Mouse (Mus musculus): Measurements from ENCODE around the gene Idh1. TPM values are rescaled to one million over a fixed set of nuclear protein-coding genes. Genes with fewer than 3 reads are reported as not detected.

The Idh1 gene
- polyA plus RNA-seq, 1 experiment from 2014 or later, result 436 TPM

DNA sequence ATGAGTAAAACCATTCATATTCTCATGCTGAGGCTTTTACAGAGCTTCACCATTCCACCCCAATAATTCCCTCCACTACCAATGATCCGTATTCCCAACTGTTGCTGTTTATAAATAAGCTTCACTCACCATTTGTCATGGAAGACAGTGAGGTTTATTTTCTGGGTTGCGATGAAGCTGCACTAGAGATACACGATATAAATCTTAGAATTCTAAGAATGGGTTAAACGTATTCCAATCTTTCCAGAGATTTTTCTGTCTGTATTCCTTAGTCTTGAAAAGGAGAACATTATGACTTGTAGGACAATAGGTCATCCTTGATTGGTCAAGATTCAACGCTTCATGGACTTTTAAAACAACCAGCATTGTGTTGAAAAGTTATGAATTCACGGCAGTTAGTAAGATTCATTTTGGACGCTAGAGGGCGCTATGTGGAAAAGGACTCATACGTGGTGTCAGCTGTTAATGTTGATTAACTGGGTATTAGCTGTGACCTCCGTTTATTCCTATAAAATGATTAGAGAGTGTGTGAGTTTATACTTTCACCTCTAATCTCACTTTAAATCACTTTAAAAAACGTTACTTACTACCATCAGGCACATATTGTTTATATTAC is 6.6 kb downstream of the Idh1 start:
- peak overlapping the region; percentile 55; the same call in 1 of the 2 replicates for H3K9ac ChIP-seq (ENCODE audit: low read length)
- no peak overlapping the region for H3K27ac ChIP-seq (ENCODE audit: low read depth, low read length)
- H3K27me3 ChIP-seq (ENCODE audit: control insufficient read depth, insufficient read depth, low read length), result no peaks in the 10 kb centered on the region
- DNase-seq (ENCODE audit: low spot score) (peak; percentile 42), ATAC-seq (ENCODE audit: insufficient read depth, low FRiP score, low TSS enrichment) (no peak)
- peaks cover 4% of the 10 kb centered on the region; the same call in 1 of the 2 replicates for H3K4me1 ChIP-seq (ENCODE audit: control insufficient read depth, insufficient read depth, low read length)
- no peaks in the 10 kb centered on the region for H3K9me3 ChIP-seq (ENCODE audit: control insufficient read depth, low read length)
- peak overlapping the region; percentile 52 for H3K4me3 ChIP-seq (ENCODE audit: low read depth, low read length)
- WGBS, result 7% methylated on average over 11 of the region's 11 CpGs
- H3K4me2 ChIP-seq (ENCODE audit: low read depth), result peak overlapping the region; percentile 53
- H3K36me3 ChIP-seq (ENCODE audit: control insufficient read depth, insufficient read depth, low read length), result no peaks in the 10 kb centered on the region

DNA sequence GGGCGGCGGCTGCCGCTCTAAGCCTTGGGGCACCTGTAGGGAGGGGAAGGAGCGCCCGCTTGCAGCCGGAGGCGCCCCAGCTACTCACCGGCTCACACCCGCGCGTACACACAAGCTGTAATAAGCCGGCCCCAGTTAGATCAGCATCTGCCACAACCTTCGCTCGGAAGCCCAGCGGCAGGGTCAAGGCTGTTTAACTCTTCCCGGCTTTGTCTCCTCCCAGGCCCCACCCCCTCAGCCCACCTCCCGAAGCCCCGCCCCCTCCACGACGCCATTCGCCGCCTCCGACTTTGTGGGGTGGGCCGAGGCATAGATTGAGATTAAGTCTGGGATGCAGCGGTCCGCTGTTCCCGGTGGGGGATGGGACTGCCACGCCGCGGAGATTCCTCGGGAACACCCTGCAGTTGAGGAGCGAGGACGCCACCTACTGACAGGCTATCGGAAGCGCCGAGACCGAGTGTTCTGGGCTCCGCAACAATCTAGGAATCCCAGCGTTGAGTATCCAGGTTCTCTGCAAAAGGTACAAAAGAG is 7.3 kb downstream of the Idh1 start:
- DNase-seq (ENCODE audit: low spot score), result peak; percentile 98

DNA sequence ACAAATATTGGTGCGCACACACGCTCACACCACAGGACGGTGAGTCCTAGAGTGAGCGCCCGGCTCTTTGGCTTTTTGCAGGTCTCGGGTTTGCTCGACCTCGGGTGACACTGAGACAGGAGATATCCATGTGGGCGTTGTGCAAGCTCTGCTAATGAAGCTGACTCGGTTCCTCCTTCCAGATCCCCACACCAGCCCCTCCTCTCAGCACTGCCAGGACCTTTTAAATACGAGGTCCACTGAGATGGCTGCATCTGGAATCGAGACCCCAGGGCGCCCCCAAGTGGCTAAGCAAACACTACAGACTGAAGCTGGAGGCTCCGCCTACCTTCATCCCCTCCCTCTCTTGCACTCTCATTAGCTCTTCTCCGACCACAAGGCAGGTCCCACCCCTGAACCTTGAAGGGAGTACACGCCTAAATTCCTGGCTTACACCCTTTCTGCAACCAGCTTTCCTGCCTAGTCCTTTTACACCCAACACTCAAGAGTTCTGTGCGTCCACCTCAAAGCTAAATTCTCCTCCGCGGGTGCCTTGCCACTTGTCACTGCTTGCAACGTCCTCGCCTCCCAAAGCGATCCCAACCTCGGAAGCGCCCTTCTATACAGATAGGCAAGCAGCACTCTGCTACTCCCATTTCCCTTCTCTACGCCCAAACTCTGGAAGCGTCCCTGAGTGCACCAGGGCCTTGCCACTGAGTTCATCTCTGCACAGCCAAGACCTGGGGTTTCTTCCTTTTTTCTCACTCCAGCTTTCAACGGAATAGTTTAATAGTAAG is 8.0 kb downstream of the Idh1 start:
- H3K4me1 ChIP-seq (ENCODE audit: control insufficient read depth, insufficient read depth, low read length), result peaks cover 4% of the 10 kb centered on the region; the same call in 1 of the 2 replicates
- H3K27ac ChIP-seq (ENCODE audit: low read depth, low read length), result peak overlapping the region; percentile 90
- peak overlapping the region; percentile 49 for H3K4me2 ChIP-seq (ENCODE audit: low read depth)
- H3K36me3 ChIP-seq (ENCODE audit: control insufficient read depth, insufficient read depth, low read length), result peaks cover 2% of the 10 kb centered on the region; the same call in 1 of the 2 replicates
- no peaks in the 10 kb centered on the region for H3K9me3 ChIP-seq (ENCODE audit: control insufficient read depth, low read length)
- peak overlapping the region; percentile 77 for H3K9ac ChIP-seq (ENCODE audit: low read length)
- peak overlapping the region; percentile 52 for H3K4me3 ChIP-seq (ENCODE audit: low read depth, low read length)
- peak; percentile 80 for ATAC-seq (ENCODE audit: insufficient read depth, low FRiP score, low TSS enrichment)
- no peaks in the 10 kb centered on the region for H3K27me3 ChIP-seq (ENCODE audit: control insufficient read depth, insufficient read depth, low read length)
- 10% methylated on average over 27 of the region's 27 CpGs for WGBS
- DNase-seq (ENCODE audit: low spot score), result peak; percentile 89

More for the DNA sequence above, 7.3 kb downstream of the Idh1 start:
- Histone ChIP-seq H3K9ac (ENCODE audit: low read length) (peak overlapping the region; percentile 77), H3K4me3 (ENCODE audit: low read depth, low read length) (peak overlapping the region; percentile 52), H3K9me3 (ENCODE audit: control insufficient read depth, low read length) (no peaks in the 10 kb centered on the region), H3K27me3 (ENCODE audit: control insufficient read depth, insufficient read depth, low read length) (no peaks in the 10 kb centered on the region), H3K4me1 (ENCODE audit: control insufficient read depth, insufficient read depth, low read length) (peaks cover 4% of the 10 kb centered on the region; the same call in 1 of the 2 replicates), H3K27ac (ENCODE audit: low read depth, low read length) (peak overlapping the region; percentile 90), H3K4me2 (ENCODE audit: low read depth) (peak overlapping the region; percentile 53), H3K36me3 (ENCODE audit: control insufficient read depth, insufficient read depth, low read length) (peaks cover 2% of the 10 kb centered on the region; the same call in 1 of the 2 replicates)
- peak; percentile 94 for ATAC-seq (ENCODE audit: insufficient read depth, low FRiP score, low TSS enrichment)
- 0% methylated on average over 39 of the region's 39 CpGs for WGBS

DNA sequence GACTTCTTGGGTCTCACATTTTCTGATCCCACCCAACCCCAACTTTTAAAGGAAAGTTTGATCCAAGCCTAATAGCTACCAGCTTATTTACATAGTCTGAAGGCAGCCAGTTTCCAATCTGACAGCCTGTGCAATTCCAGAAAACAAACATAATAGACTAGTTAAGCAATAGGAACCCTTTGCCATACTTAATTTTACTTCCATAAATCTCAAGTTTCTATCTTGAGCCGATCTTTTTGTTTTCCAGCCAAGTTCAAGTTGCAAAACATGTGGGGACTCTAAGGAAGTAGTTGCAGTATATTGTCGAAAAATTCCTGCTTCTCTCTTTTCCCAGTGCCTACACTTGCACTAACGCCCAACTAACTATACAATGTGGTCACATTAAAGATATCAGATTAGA is 8.8 kb downstream of the Idh1 start:
- Histone ChIP-seq H3K4me2 (ENCODE audit: low read depth) (peak overlapping the region; percentile 49), H3K4me1 (ENCODE audit: control insufficient read depth, insufficient read depth, low read length) (peaks cover 4% of the 10 kb centered on the region; the same call in 1 of the 2 replicates), H3K4me3 (ENCODE audit: low read depth, low read length) (peak overlapping the region; percentile 52), H3K9ac (ENCODE audit: low read length) (no peak overlapping the region), H3K27ac (ENCODE audit: low read depth, low read length) (no peak overlapping the region), H3K27me3 (ENCODE audit: control insufficient read depth, insufficient read depth, low read length) (no peaks in the 10 kb centered on the region), H3K9me3 (ENCODE audit: control insufficient read depth, low read length) (no peaks in the 10 kb centered on the region), H3K36me3 (ENCODE audit: control insufficient read depth, insufficient read depth, low read length) (peaks cover 2% of the 10 kb centered on the region; the same call in 1 of the 2 replicates)
- DNase-seq (ENCODE audit: low spot score) (no peak), ATAC-seq (ENCODE audit: insufficient read depth, low FRiP score, low TSS enrichment) (no peak)
- WGBS, result 82% methylated on average over 3 of the region's 3 CpGs

DNA sequence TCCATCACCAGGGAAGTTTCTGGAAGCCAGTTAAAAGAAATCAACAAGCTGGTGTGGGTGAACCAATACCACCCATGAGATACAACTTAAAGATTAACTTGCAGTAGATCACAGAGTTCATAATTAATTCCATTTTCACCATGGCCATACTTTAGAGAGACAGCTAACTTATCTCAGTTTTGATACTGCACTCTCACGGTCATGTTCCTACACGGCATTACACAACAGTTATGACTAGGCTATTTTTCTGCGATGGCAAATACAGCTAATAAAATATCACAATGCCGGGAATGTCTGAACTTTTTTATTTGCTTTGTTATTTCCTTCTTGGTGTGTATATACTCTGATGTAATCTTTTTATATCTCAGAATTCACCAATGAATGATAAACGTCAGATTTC is 9.4 kb downstream of the Idh1 start:
- Histone ChIP-seq H3K4me1 (ENCODE audit: control insufficient read depth, insufficient read depth, low read length) (peaks cover 4% of the 10 kb centered on the region; the same call in 1 of the 2 replicates), H3K27me3 (ENCODE audit: control insufficient read depth, insufficient read depth, low read length) (no peaks in the 10 kb centered on the region), H3K4me2 (ENCODE audit: low read depth) (no peak overlapping the region), H3K9me3 (ENCODE audit: control insufficient read depth, low read length) (no peaks in the 10 kb centered on the region), H3K27ac (ENCODE audit: low read depth, low read length) (no peak overlapping the region), H3K36me3 (ENCODE audit: control insufficient read depth, insufficient read depth, low read length) (peaks cover 2% of the 10 kb centered on the region; the same call in 1 of the 2 replicates), H3K9ac (ENCODE audit: low read length) (no peak overlapping the region), H3K4me3 (ENCODE audit: low read depth, low read length) (no peak overlapping the region)
- 91% methylated on average over 5 of the region's 5 CpGs for WGBS
- ATAC-seq (ENCODE audit: insufficient read depth, low FRiP score, low TSS enrichment) (no peak), DNase-seq (ENCODE audit: low spot score) (no peak)

DNA sequence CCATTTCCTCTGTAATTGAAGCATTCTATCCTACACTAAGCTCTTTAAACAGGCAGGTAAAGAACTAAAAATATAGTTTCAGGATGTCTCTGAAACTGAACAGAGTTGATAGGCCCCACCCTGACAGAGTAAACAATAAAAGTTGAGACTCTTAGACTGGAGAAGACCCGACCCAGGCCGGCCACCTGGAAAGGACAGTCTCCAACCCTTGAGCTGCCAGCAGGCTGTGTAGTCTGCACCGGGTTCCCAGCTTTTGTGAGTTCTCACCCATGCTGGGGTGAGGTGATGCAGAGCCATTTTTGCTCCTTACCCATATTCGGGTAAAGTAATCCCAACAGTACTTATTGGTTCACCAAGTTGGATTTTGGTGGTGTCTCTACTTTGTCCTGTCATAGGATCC is 10.1 kb downstream of the Idh1 start:
- Histone ChIP-seq H3K36me3 (ENCODE audit: control insufficient read depth, insufficient read depth, low read length) (peaks cover 2% of the 10 kb centered on the region; the same call in 1 of the 2 replicates), H3K4me3 (ENCODE audit: low read depth, low read length) (no peak overlapping the region), H3K27ac (ENCODE audit: low read depth, low read length) (no peak overlapping the region), H3K9me3 (ENCODE audit: control insufficient read depth, low read length) (no peaks in the 10 kb centered on the region), H3K9ac (ENCODE audit: low read length) (no peak overlapping the region), H3K4me2 (ENCODE audit: low read depth) (peak overlapping the region; percentile 19; the same call in 1 of the 2 replicates), H3K27me3 (ENCODE audit: control insufficient read depth, insufficient read depth, low read length) (no peaks in the 10 kb centered on the region), H3K4me1 (ENCODE audit: control insufficient read depth, insufficient read depth, low read length) (peaks cover 4% of the 10 kb centered on the region; the same call in 1 of the 2 replicates)
- ATAC-seq (ENCODE audit: insufficient read depth, low FRiP score, low TSS enrichment) (no peak), DNase-seq (ENCODE audit: low spot score) (no peak)
- WGBS, result 79% methylated on average over 4 of the region's 4 CpGs

DNA sequence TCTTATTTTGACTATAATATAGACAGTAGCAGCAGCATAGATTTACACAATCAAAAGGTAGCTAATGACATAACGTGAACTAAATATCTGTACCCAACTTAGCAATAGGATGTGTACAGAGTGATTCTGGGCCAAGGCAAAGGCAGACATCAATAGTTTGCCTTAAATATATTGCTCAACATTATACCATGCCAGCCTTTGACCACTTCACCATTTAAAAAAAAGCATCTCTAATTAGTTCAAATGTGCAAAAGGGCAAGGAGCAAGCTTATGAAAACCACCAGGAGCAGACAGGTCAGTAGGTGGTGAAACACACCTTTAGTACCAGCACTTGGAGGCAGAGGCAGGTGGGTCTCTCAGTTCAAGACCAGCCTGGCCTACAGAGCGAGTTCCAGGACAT is 12.6 kb downstream of the Idh1 start:
- Histone ChIP-seq H3K4me2 (ENCODE audit: low read depth) (no peak overlapping the region), H3K9me3 (ENCODE audit: control insufficient read depth, low read length) (no peaks in the 10 kb centered on the region), H3K4me1 (ENCODE audit: control insufficient read depth, insufficient read depth, low read length) (peaks cover 4% of the 10 kb centered on the region; the same call in 1 of the 2 replicates), H3K27me3 (ENCODE audit: control insufficient read depth, insufficient read depth, low read length) (no peaks in the 10 kb centered on the region), H3K27ac (ENCODE audit: low read depth, low read length) (no peak overlapping the region), H3K9ac (ENCODE audit: low read length) (no peak overlapping the region), H3K36me3 (ENCODE audit: control insufficient read depth, insufficient read depth, low read length) (peaks cover 14% of the 10 kb centered on the region), H3K4me3 (ENCODE audit: low read depth, low read length) (no peak overlapping the region)
- DNase-seq (ENCODE audit: low spot score), result no peak
- no peak for ATAC-seq (ENCODE audit: insufficient read depth, low FRiP score, low TSS enrichment)
- 90% methylated on average over 2 of the region's 2 CpGs for WGBS

DNA sequence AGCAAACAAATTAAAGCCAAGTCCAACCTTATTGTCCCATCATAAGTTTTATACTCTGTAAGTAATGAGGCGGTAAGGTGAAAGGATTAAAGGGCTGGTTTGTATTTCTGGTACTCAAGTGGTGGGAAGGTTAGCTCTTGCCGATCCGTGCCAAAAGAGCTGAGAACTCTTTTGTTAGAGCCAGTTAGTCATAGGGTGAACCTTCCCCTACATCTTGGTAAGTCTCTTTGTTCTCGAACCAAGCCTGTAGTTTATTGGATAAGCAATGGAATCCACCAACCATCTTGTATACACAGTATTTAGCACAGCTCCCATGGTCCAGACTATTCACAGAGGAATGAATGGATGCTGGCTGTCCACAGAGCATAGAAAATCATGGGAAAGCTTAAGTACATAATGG is 14.7 kb downstream of the Idh1 start:
- WGBS, result 89% methylated on average over 4 of the region's 4 CpGs
- H3K36me3 ChIP-seq (ENCODE audit: control insufficient read depth, insufficient read depth, low read length), result peaks cover 21% of the 10 kb centered on the region
- H3K4me1 ChIP-seq (ENCODE audit: control insufficient read depth, insufficient read depth, low read length), result no peaks in the 10 kb centered on the region
- DNase-seq (ENCODE audit: low spot score) (no peak), ATAC-seq (ENCODE audit: insufficient read depth, low FRiP score, low TSS enrichment) (no peak)
- H3K9ac ChIP-seq (ENCODE audit: low read length), result no peak overlapping the region
- no peak overlapping the region for H3K4me2 ChIP-seq (ENCODE audit: low read depth)
- no peak overlapping the region for H3K27ac ChIP-seq (ENCODE audit: low read depth, low read length)
- no peak overlapping the region for H3K4me3 ChIP-seq (ENCODE audit: low read depth, low read length)
- no peaks in the 10 kb centered on the region for H3K9me3 ChIP-seq (ENCODE audit: control insufficient read depth, low read length)
- H3K27me3 ChIP-seq (ENCODE audit: control insufficient read depth, insufficient read depth, low read length), result no peaks in the 10 kb centered on the region
